Mouse (Mus musculus): ENCODE data around the gene Map3k13.

DNA sequence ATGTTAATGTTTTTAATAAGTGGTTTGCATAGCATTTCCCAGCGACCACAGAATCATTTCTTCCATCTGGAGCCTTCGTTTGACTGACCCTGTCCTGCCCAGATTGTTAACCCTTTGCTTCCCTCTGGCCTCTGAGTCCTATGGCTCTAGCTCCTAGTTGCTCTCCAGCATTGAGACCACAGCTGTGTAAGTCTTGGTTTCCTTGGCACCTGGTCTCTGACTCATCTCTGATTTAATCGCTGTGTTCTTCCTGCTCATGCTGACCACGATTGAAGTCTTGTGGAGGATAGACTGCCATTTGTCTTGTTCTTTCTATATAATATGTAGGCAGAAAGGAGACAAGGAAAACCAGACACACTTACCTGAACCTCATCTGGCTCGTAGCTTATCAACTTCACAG lies 35.6 kb downstream of the Map3k13 start:
- TF ChIP-seq CTCF (IDR thresholded peaks at IDR 0.05; ENCODE audit: control insufficient read depth, insufficient read depth, insufficient replicate concordance, low read depth, low read length) (no peak), POLR2A (IDR thresholded peaks at IDR 0.05; ENCODE audit: control insufficient read depth, low read depth, low read length) (no peak)
